Mouse (Mus musculus) hindbrain, embryonic 16.5 days (tissue): Measurements from ENCODE around the gene Spag4. TPM values are rescaled to one million over a fixed set of nuclear protein-coding genes. Genes with fewer than 3 reads are reported as not detected.
"Not testable (repeated sequence)": the region's sequence is repeated elsewhere in the genome, so short reads cannot be mapped to it uniquely, and the experiment has no call there.

ENCODE experiments used
- ATAC-seq: fragments of 200-750 bp; cut with Nextera tagmentation; 2 replicates; pipeline ENCODE4 v1.8.0; 2017; ENCODE audit warnings: moderate TSS enrichment, moderate library complexity
- H3K27ac ChIP-seq: fragments of 300-500 bp; sonication (generic); 2 replicates; pipeline ENCODE4 v1.5.1; 2014; ENCODE audit warnings: low read depth, mild to moderate bottlenecking, control low read depth, low read length, moderate library complexity
- H3K27me3 ChIP-seq: fragments of 300-500 bp; sonication (generic); replicated peaks from 2 replicates; pipeline ENCODE4 v1.6.1; 2014; ENCODE audit warnings: low read length; ENCODE audit not compliant: control insufficient read depth, insufficient read depth
- H3K36me3 ChIP-seq: fragments of 300-500 bp; sonication (generic); 2 replicates; pipeline ENCODE4 v1.6.1; 2014; ENCODE audit warnings: mild to moderate bottlenecking, low read length, moderate library complexity, mixed read lengths; ENCODE audit not compliant: control insufficient read depth, insufficient read depth
- H3K4me1 ChIP-seq: fragments of 300-500 bp; sonication (generic); 2 replicates; pipeline ENCODE4 v1.6.1; 2014; ENCODE audit warnings: low read depth, low read length; ENCODE audit not compliant: control insufficient read depth, insufficient read depth
- H3K4me2 ChIP-seq: fragments of 300-500 bp; sonication (generic); 2 replicates; pipeline ENCODE4 v1.6.1; 2014; ENCODE audit warnings: mild to moderate bottlenecking, low read length, control low read depth, moderate library complexity
- H3K4me3 ChIP-seq: fragments of 300-500 bp; sonication (generic); 2 replicates; pipeline ENCODE4 v1.5.1; 2014; ENCODE audit warnings: mild to moderate bottlenecking, low read length, control low read depth, moderate library complexity
- H3K9ac ChIP-seq: fragments of 300-500 bp; sonication (generic); 2 replicates; pipeline ENCODE4 v1.6.1; 2014; ENCODE audit warnings: low read depth, mild to moderate bottlenecking, control low read depth, low read length, moderate library complexity
- H3K9me3 ChIP-seq: fragments of 300-500 bp; sonication (generic); 2 replicates; pipeline ENCODE4 v1.6.1; 2014; ENCODE audit warnings: mild to moderate bottlenecking, low read length, moderate library complexity; ENCODE audit not compliant: control insufficient read depth
- WGBS: fragments of 180-500 bp; shearing (Covaris S2); extraction: QIAGEN DNeasy Blood & Tissue Kit; methylation state at CpG from one replicate; pipeline ENCODE4 v1.1.7; 2014; 5-methylcytosine and 5-hydroxymethylcytosine counted together
- polyA plus RNA-seq: library from polyadenylated mRNA; unstranded; fragments of >200 nt; fragmentation: Nextera tagmentation; extraction: Ambion mirVana; gene quantifications from 2 replicates; pipeline ENCODE4 v1.2.1, GENCODE M21; 2015

The Spag4 gene
- polyA plus RNA-seq, 1 experiment from 2014 or later, result 9.6 TPM

GRCm38 (mm10) chr2:156084541-156084940, 19.6 kb downstream of the Spag4 start:
- no peak for ATAC-seq
- Histone ChIP-seq H3K4me1 (0 out of 2 replicates have a peak, but pooled peaks cover 3% of the 10 kb centered on the region), H3K27me3 (no peaks in the 10 kb centered on the region)

GRCm38 (mm10) chr2:156087391-156088110, 22.6 kb downstream of the Spag4 start:
- no peak for ATAC-seq
- H3K36me3 ChIP-seq, result no peaks in the 10 kb centered on the region
- H3K9ac ChIP-seq, result no peak overlapping the region
- H3K4me2 ChIP-seq, result no peak overlapping the region
- no peak overlapping the region for H3K27ac ChIP-seq
- H3K9me3 ChIP-seq, result no peaks in the 10 kb centered on the region
- WGBS, result 94% methylated on average over 7 of the region's 7 CpGs
- H3K4me3 ChIP-seq, result no peak overlapping the region
- no peaks in the 10 kb centered on the region for H3K27me3 ChIP-seq
- H3K4me1 ChIP-seq, result no peaks in the 10 kb centered on the region; the same call in 1 of the 2 replicates

More at GRCm38 (mm10) chr2:156084541-156084940, 19.6 kb downstream of the Spag4 start:
- WGBS, result 91% methylated on average over 3 of the region's 3 CpGs
- H3K27ac ChIP-seq, result no peak overlapping the region
- H3K4me3 ChIP-seq, result no peak overlapping the region
- H3K9me3 ChIP-seq, result no peaks in the 10 kb centered on the region
- H3K4me2 ChIP-seq, result no peak overlapping the region
- H3K9ac ChIP-seq, result no peak overlapping the region
- H3K36me3 ChIP-seq, result no peaks in the 10 kb centered on the region

- no peak overlapping the region for H3K4me2 ChIP-seq
- peaks cover 2% of the 10 kb centered on the region; the same call in 1 of the 2 replicates for H3K36me3 ChIP-seq
- no peaks in the 10 kb centered on the region; the same call in 1 of the 2 replicates for H3K4me1 ChIP-seq
- no peaks in the 10 kb centered on the region for H3K9me3 ChIP-seq
- H3K27me3 ChIP-seq, result no peaks in the 10 kb centered on the region
- no peak overlapping the region for H3K27ac ChIP-seq
- H3K9ac ChIP-seq, result no peak overlapping the region
- peak; percentile 69; the same call in 1 of the 2 replicates for ATAC-seq
- WGBS, result 43% methylated on average over 1 of the region's 1 CpGs
- H3K4me3 ChIP-seq, result no peak overlapping the region
These were observed 24.8 kb downstream of the Spag4 start for GRCm38 (mm10) chr2:156089799-156090198.

- ATAC-seq, result no peak
- no peaks in the 10 kb centered on the region; the same call in 1 of the 2 replicates for H3K4me1 ChIP-seq
- H3K4me3 ChIP-seq, result no peak overlapping the region
- no peak overlapping the region for H3K4me2 ChIP-seq
- WGBS, result 72% methylated on average over 5 of the region's 5 CpGs
- H3K9ac ChIP-seq, result no peak overlapping the region
- no peaks in the 10 kb centered on the region for H3K9me3 ChIP-seq
- peaks cover 11% of the 10 kb centered on the region for H3K36me3 ChIP-seq
- H3K27ac ChIP-seq, result no peak overlapping the region
- H3K27me3 ChIP-seq, result no peaks in the 10 kb centered on the region
These were observed 27.0 kb downstream of the Spag4 start for GRCm38 (mm10) chr2:156091926-156092325.

GRCm38 (mm10) chr2:156110627-156111357, 45.8 kb downstream of the Spag4 start:
- H3K27me3 ChIP-seq, result no peaks in the 10 kb centered on the region
- H3K4me3 ChIP-seq, result peak overlapping the region; percentile 69
- H3K9me3 ChIP-seq, result no peaks in the 10 kb centered on the region
- H3K27ac ChIP-seq, result peak overlapping the region; percentile 95
- peak; percentile 76 for ATAC-seq
- no peaks in the 10 kb centered on the region for H3K36me3 ChIP-seq
- H3K4me1 ChIP-seq, result peaks cover 11% of the 10 kb centered on the region
- WGBS, result under 1% methylated on average over 16 of the region's 16 CpGs
- H3K9ac ChIP-seq, result peak overlapping the region; percentile 99
- peak overlapping the region; percentile 78 for H3K4me2 ChIP-seq

- peak within 1 kb of the TSS; percentile 99 for H3K9ac ChIP-seq
- no peaks in the 10 kb centered on the region for H3K9me3 ChIP-seq
- no peaks in the 10 kb centered on the region for H3K36me3 ChIP-seq
- peak; percentile 95 for ATAC-seq
- peak within 1 kb of the TSS; percentile 69 for H3K4me3 ChIP-seq
- WGBS, result under 1% methylated on average over 68 of the region's 74 CpGs
- peaks cover 11% of the 10 kb centered on the region for H3K4me1 ChIP-seq
- peak within 1 kb of the TSS; percentile 95 for H3K27ac ChIP-seq
- H3K4me2 ChIP-seq, result peak within 1 kb of the TSS; percentile 78
- no peaks in the 10 kb centered on the region for H3K27me3 ChIP-seq
These were observed 46.5 kb downstream of the Spag4 start, which contains the start of the genes Cpne1 and Rbm12 for GRCm38 (mm10) chr2:156111358-156112079. Gene Cpne1, minus strand, starts transcription at chr2:156111965. Gene Rbm12, minus strand, starts transcription at chr2:156111978.

- H3K36me3 ChIP-seq, H3K27me3 ChIP-seq, H3K9me3 ChIP-seq, ATAC-seq: not testable (repeated sequence)
- Histone ChIP-seq H3K4me1 (peaks cover 11% of the 10 kb centered on the region), H3K4me2 (peak overlapping the region; percentile 63), H3K27ac (peak overlapping the region; percentile 95), H3K4me3 (peak overlapping the region; percentile 69), H3K9ac (peak overlapping the region; percentile 99)
- WGBS, result 20% methylated on average over 5 of the region's 5 CpGs
These were observed 47.1 kb downstream of the Spag4 start for GRCm38 (mm10) chr2:156112080-156112423.

- ATAC-seq, result no peak
- H3K4me2 ChIP-seq, result no peak overlapping the region
These were observed 54.6 kb downstream of the Spag4 start for GRCm38 (mm10) chr2:156119566-156119965.

More at GRCm38 (mm10) chr2:156119566-156119965, 54.6 kb downstream of the Spag4 start:
- H3K27me3 ChIP-seq, result no peaks in the 10 kb centered on the region
- H3K36me3 ChIP-seq, result peaks cover 5% of the 10 kb centered on the region; the same call in 1 of the 2 replicates
- no peaks in the 10 kb centered on the region for H3K9me3 ChIP-seq
- H3K4me1 ChIP-seq, result no peaks in the 10 kb centered on the region
- no peak overlapping the region for H3K9ac ChIP-seq
- no peak overlapping the region for H3K4me3 ChIP-seq
- no peak overlapping the region for H3K27ac ChIP-seq
